Mouse (Mus musculus): ENCODE results near the gene Tcf3. TPM values are rescaled to one million over a fixed set of nuclear protein-coding genes. Genes with fewer than 3 reads are reported as not detected.

Gene Tcf3
- total RNA-seq, 2 experiments from 2014 or later: 58.1 to 77.1 TPM

Small RNA genes within 50 kb of the gene (microRNA-seq; reads per million reads assigned to microRNA genes)
- not detected for gene Gm22721

Other genes starting within 250 kb of the Tcf3 start
- gene Mum1, start 207.2 kb downstream of the Tcf3 start, total RNA-seq (2021): 10 to 100 TPM; 26.5 to 39.2 TPM
- 100 to 1,000 TPM; 470 to 572 TPM for gene Ndufs7, start 184.5 kb downstream of the Tcf3 start, total RNA-seq (2021)
- 100 to 1,000 TPM; 164 to 167 TPM for gene Gamt, start 172.6 kb downstream of the Tcf3 start, total RNA-seq (2021)
- gene Dazap1, start 172.2 kb downstream of the Tcf3 start, total RNA-seq (2021): 100 to 1,000 TPM in 1 of 2 experiments, 10 to 100 TPM in 1; 93.6 to 121 TPM
- 1,000 to 10,000 TPM; 1,216 to 1,243 TPM for gene Rps15, start 141.2 kb downstream of the Tcf3 start, total RNA-seq (2021)
- 1 to 10 TPM; 2.7 to 5.6 TPM for gene Apc2, start 137.7 kb downstream of the Tcf3 start, total RNA-seq (2021)
- 10 to 100 TPM; 24.0 to 26.7 TPM for gene 2310011J03Rik, start 113.1 kb downstream of the Tcf3 start, total RNA-seq (2021)
- 1 to 10 TPM; 4.1 to 7.6 TPM for gene Pcsk4, start 104.1 kb downstream of the Tcf3 start, total RNA-seq (2021)
- 10 to 100 TPM; 38.4 to 61.8 TPM for gene Reep6, start 103.7 kb downstream of the Tcf3 start, total RNA-seq (2021)
- gene Adamtsl5, start 85.2 kb downstream of the Tcf3 start, total RNA-seq (2021): 10 to 100 TPM in 1 of 2 experiments, 1 to 10 TPM in 1; 7.6 to 18.7 TPM
- under 1 TPM in 1 of 2 experiments, not detected in 1; 0.12 TPM for gene Plk5, start 77.2 kb downstream of the Tcf3 start, total RNA-seq (2021)
- 10 to 100 TPM; 19.6 to 21.8 TPM for gene Mex3d, start 46.0 kb downstream of the Tcf3 start, total RNA-seq (2021)
- gene Mbd3, start 34.1 kb downstream of the Tcf3 start, total RNA-seq (2021): 100 to 1,000 TPM; 103 to 113 TPM
- 1,000 to 10,000 TPM; 1,321 to 1,365 TPM for gene Uqcr11, start 26.8 kb downstream of the Tcf3 start, total RNA-seq (2021)
- not detected for gene Onecut3, start 61.2 kb upstream of the Tcf3 start, total RNA-seq (2021)
- gene Atp8b3, start 105.5 kb upstream of the Tcf3 start, total RNA-seq (2021): under 1 TPM; 0.27 to 0.36 TPM
- 10 to 100 TPM; 31.9 to 44.5 TPM for gene Rexo1, start 127.9 kb upstream of the Tcf3 start, total RNA-seq (2021)
- gene Klf16, start 143.7 kb upstream of the Tcf3 start, total RNA-seq (2021): 10 to 100 TPM; 12.4 to 14.1 TPM
- 100 to 1,000 TPM; 108 to 113 TPM for gene Abhd17a, start 156.7 kb upstream of the Tcf3 start, total RNA-seq (2021)
- gene Scamp4, start 169.2 kb upstream of the Tcf3 start, total RNA-seq (2021): 10 to 100 TPM; 41.8 to 42.3 TPM
- gene Adat3, start 169.2 kb upstream of the Tcf3 start, total RNA-seq (2021): 1 to 10 TPM; 3.9 to 5.1 TPM
- gene Gm49322, start 172.4 kb upstream of the Tcf3 start, total RNA-seq (2021): 1 to 10 TPM; 1.6 to 2.7 TPM
- 100 to 1,000 TPM; 121 to 131 TPM for gene Csnk1g2, start 189.2 kb upstream of the Tcf3 start, total RNA-seq (2021)
- 10 to 100 TPM; 50.4 to 65.3 TPM for gene Btbd2, start 223.4 kb upstream of the Tcf3 start, total RNA-seq (2021)
- 100 to 1,000 TPM; 249 to 298 TPM for gene Mknk2, start 244.5 kb upstream of the Tcf3 start, total RNA-seq (2021)

Measured in adrenal gland, postnatal 10 days (tissue).